Mouse (Mus musculus) heart, postnatal 25 days (tissue): ENCODE data around the gene Acsbg1. TPM values are rescaled to one million over a fixed set of nuclear protein-coding genes. Genes with fewer than 3 reads are reported as not detected.
"Not testable (repeated sequence)": the region's sequence is repeated elsewhere in the genome, so short reads cannot be mapped to it uniquely, and the experiment has no call there.

ENCODE experiments used
- DNase-seq: peaks from one replicate; pipeline ENCODE4 v3.0.0; 2022; ENCODE audit warnings: low spot score
- intact Hi-C: fragments of 180-260 bp; cut with DNase I; formaldehyde crosslinking; loops from one replicate; pipeline ENCODE4 v1.15.1; 2025
- total RNA-seq, 2 experiments: library from RNA; stranded (reverse); gene quantifications; 2 replicates each; pipeline ENCODE4 v1.2.3; 2021

Gene Acsbg1
- total RNA-seq, 2 experiments from 2014 or later, result 0.10 to 0.28 TPM

GRCm38 (mm10) chr9:54629613-54630261 is 31.9 kb downstream of the Acsbg1 start:
- intact Hi-C loops, result no loop called here
- DNase-seq, result no peak

DNA sequence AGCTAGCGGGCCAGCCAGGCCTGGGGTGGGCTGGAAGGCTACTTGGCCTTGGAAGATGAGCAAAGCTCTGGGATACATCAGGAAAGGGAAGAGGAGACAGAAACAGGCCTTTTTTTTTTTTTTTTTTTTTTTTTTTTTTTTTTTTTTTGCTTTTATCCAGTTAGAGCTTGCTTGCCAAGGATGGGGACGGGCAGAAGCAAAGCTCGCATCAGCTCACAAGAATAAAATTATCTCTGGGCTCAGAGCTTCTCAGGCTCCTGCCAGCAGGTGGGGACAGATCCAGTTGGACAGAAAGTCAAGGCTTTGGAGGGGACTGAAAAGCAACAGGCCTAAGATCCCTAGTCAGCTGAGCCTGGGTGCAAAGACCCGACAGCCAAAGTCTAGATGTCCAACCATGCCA is 32.9 kb downstream of the Acsbg1 start:
- DNase-seq, result no peak

GRCm38 (mm10) chr9:54627240-54627639 is 34.4 kb downstream of the Acsbg1 start:
- intact Hi-C loops, result no loop called here
- DNase-seq, result no peak

More for the DNA sequence above, 32.9 kb downstream of the Acsbg1 start:
- intact Hi-C loops, result no loop called here

DNA sequence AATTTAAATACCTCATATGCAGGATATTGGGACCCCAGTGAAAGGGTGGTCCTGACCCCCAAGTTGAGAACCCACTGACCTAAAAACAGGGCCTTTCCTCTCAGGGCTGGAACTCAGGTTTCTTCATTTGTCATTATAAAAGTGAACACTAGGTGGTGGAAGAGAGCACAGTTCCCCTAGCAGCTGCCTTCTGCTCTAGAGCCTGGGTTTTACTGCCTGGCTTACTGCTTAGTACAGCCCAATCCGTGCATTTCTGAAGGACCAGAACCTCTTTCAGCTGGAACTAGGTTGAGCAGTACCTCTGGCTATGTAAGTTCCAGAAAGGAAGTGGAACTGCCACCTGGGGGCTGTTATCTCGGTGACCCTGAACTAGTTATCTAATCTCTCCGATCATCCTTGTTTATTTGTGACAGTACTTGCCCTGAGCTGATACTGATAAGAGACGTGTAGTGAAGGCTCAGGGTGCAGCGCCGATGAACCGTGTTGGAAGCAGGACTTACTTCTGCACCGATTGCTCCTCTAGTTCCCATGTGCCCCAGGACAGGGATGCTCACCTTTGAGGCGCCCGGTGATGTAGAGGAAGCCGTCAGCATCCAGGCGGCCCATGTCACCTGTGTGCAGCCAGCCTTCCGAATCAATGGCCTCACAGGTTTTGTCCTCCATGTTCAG is 47.4 kb downstream of the Acsbg1 start:
- intact Hi-C loops, result loop anchor here (1.0 to 10.0 kb wide), 2 partner anchors 62 to 210 kb away; no protein-coding TSS in a partner anchor
- no peak for DNase-seq

GRCm38 (mm10) chr9:54612781-54613191 is 48.9 kb downstream of the Acsbg1 start:
- DNase-seq, result no peak

GRCm38 (mm10) chr9:54604886-54605285 is 56.8 kb downstream of the Acsbg1 start:
- DNase-seq, result no peak
- intact Hi-C loops, result no loop called here

More at GRCm38 (mm10) chr9:54612781-54613191, 48.9 kb downstream of the Acsbg1 start:
- intact Hi-C loops, result loop anchor here (10.0 kb wide), 1 partner anchor 212 kb away; no protein-coding TSS in a partner anchor

- DNase-seq, result no peak
- intact Hi-C loops, result no loop called here
Observed at GRCm38 (mm10) chr9:54604131-54604654, 57.5 kb downstream of the Acsbg1 start.

DNA sequence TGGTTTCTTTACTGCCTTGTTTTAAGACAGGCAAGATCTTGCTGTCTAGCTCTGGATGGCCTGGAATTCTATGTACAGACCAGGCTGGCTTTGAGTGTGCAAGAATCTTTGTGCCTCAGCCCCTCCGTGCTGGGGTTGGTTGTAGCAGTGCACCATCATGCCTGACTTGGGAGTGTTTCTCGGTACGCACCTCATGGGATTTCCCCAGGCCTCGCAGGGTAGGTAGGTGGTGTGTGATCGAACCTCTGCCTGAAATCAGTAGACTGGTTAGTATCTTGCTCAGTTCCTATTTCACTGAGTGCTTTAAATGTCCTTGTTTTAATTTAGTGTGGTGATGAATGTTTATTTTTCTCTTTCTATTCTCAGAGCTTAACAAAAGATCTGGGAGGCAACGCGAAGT is 58.8 kb downstream of the Acsbg1 start:
- intact Hi-C loops, result no loop called here
- no peak for DNase-seq

GRCm38 (mm10) chr9:54602386-54602785 is 59.3 kb downstream of the Acsbg1 start:
- intact Hi-C loops, result no loop called here
- DNase-seq, result no peak

- DNase-seq, result no peak
- intact Hi-C loops, result no loop called here
Observed at GRCm38 (mm10) chr9:54596752-54597465, 64.8 kb downstream of the Acsbg1 start.

DNA sequence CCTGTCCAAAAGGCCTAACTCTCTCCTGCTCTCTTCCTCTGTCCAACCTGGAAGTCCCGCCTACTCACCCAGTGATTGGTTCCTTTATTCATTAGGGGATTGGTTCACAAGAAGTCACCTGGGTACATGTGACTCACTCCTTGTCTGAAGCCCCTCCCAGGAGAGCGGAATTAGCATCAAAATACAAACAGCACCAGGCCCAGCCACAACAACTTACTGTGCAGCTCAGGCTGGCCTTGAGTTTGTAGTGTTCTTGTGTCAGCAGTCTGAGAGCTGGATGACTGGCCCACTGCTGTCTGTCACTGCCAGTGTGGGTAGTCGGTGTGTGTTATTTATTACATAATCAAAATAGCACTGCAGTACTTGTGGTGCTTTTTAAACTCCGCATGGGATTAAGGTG is 68.0 kb downstream of the Acsbg1 start:
- DNase-seq, intact Hi-C loops: not testable (repeated sequence)

DNA sequence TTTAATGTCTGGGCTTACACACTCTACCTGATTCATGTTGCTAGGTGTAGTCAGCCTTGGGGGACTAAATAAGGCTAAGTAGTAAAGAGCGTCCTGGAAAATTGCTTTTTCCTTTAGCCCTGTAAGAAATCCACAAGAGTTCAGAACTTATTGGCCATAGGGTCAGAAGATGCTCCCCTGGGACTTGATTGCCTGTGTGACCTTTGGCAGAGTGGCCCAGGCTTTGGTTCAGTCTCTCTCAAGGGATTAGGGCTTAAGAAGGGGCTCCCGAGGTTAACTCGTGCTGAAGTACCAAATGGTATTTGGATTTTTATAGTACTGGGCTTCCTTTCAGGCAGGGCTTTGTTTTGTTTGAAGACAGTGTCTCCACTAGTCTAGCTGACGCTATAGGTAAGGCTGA is 73.8 kb downstream of the Acsbg1 start:
- intact Hi-C loops, result loop anchor here (5.0 kb wide), 1 partner anchor 86 kb away; the partner anchor contains the start of gene Dmxl2
- DNase-seq, result no peak

- peak; percentile 97 for DNase-seq
- intact Hi-C loops, result loop anchor here (5.0 kb wide), 1 partner anchor 84 kb away; the partner anchor contains the start of gene Dmxl2
Observed at GRCm38 (mm10) chr9:54586199-54587061, 75.2 kb downstream of the Acsbg1 start, which contains the start of gene Idh3a. Gene Idh3a (plus strand): TSS chr9:54586334.

DNA sequence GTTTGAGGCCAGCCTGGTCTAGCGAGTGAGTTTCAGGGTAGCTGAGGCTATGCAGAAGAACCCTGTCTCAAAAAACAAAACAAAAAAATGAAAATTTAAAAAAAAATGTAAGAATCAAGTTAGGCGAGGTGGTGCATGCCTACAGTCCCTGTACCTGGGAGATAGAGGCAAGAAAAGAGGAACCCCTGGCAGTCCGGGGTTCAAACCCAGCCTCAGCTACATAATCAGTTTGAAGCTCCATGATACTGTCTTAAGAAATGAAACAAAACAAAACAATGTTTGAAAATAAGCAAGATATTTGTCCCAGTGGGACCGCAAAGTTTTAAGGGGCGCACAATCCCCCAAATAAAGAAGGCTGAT is 75.9 kb downstream of the Acsbg1 start:
- DNase-seq, result no peak
- intact Hi-C loops, result loop anchor here (5.0 kb wide), 1 partner anchor 84 kb away; the partner anchor contains the start of gene Dmxl2

DNA sequence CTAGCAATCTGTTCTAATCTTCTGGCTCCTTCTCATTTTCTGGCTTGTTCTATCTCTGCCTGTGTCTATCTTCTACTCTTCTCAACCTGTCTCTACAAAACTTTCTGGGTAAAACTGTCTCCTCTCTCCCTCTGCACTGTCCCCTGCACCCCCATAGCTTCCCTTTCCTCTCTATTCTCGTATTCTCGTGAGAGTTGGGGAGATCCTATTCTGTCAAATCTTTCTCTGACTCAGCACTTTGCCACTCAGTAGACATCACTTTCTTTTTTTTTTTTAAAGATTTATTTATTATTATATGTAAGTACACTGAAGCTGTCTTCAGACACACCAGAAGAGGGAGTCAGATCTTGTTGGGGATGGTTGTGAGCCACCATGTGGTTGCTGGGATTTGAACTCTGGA is 77.5 kb downstream of the Acsbg1 start:
- intact Hi-C loops, result not testable (repeated sequence)

DNA sequence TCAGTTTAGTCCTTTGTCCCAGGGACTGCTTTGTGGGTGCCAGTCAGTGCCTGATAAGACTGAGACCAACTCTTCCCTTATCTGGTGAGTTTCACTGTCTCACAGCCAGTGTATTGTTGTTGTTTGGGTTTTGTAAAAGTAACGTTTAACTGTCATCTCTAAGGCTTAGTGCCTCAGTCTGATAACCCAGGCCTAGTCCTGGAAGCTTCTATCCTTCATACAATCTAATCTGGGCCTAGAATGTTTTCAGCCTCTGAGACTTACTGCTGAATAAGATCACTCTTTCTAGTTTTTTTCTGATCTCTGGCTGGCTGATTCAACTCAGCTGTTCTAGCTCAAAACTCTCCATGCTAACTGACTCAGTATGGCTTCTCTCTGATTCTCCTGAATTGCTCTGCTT is 78.0 kb downstream of the Acsbg1 start:
- intact Hi-C loops, result no loop called here
- DNase-seq, result no peak

More for the DNA sequence above, 77.5 kb downstream of the Acsbg1 start:
- not testable (repeated sequence) for DNase-seq

DNA sequence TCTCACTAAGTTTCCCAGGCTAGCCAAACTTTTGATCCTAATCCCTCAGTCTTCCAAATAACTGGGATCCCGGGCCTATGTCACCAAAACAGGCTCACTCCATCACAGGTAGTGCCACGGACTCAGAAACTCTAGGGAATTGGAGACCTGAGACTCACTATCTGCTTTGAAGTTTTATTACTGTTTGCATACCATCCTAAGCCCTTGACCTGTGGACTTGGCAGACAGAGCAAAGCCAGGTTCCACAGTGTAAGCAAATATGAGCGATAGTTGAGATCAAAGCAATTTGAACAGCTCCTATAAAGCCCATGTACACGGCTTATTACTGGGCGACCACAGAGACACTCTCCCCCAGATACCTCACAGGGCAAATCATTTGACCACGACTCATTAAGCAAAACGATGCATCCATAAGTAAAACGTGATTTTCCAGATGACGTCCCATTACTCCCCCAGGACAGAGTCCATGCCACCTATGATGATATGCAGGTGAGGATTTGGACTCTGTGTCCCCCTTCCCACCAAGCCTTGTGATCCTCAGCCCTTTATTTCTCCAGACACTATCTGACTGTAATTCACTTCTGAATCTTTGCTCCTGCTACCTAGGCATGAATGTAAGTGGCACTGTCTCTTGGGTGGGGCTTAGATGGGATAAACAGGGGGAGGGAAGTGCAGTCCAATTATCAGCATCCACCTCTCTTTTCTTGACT is 90.4 kb downstream of the Acsbg1 start:
- DNase-seq, result no peak
- intact Hi-C loops, result no loop called here

GRCm38 (mm10) chr9:54568732-54569131 is 92.9 kb downstream of the Acsbg1 start:
- DNase-seq, result no peak
- intact Hi-C loops, result no loop called here

- no peak for DNase-seq
Observed at GRCm38 (mm10) chr9:54566958-54567357, 94.7 kb downstream of the Acsbg1 start.

More at GRCm38 (mm10) chr9:54566958-54567357, 94.7 kb downstream of the Acsbg1 start:
- intact Hi-C loops, result no loop called here
